Comparison of ENCODE assay signal across 9 mouse cellular contexts in the genomic region with DNA sequence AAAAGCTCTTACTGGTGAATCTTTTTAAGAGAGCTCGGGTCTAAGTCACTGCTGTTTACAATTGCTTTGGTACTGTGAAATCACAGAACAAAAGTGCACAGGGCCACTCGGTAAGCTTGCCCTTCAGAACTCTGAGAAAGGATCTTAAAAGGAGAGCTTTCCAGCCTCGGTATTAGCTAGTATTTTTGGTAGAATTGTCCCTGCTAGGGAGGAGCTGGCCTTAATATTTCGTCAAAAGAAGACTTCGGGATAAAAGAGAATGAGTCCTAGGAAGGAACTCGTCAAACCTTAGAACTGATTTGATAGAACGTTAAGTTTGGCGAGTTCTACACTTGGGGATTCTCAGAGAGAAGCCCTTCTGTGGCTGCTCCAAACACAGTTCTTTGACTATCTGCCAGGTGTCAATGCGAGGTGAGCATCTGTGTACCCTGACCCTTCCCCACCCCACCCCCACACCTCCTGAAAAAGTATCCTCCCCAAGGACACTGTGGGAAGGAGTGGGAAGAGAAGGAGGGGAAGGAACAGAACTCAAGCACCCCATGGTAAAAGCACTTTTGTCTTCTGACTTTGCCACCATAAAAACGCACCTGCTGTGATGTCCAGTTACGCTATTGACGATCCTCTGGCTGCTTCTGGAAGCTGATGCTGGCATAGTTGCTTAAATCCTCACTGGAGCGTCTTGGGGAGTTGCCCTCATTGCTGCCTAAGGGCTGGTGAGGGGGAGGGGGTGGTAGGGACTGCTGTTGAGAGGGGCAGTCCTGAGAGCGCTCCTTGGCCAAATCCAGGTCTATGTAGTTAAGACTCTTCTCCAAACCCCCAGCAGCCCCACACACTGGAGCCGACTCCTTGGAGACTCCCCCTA. TPM values are rescaled to one million over a fixed set of nuclear protein-coding genes. Genes with fewer than 3 reads are reported as not detected.
DNase-seq lines count a peak whose midpoint lies in the region; ATAC-seq and TF ChIP-seq lines count a peak whose summit lies in the region.
"Had no signal": no experiment of that assay in that cellular context is flagged by ENCODE, and none has a peak within 500 bp of the region (broad histone marks: within the 10 kb centered on the region; RNA-seq: fewer than 3 reads in every experiment).

No protein-coding gene starts in this region.

- DNase-seq in cerebellum, adult 2 months, result peak in 1 of 2 experiments; percentile 14
- DNase-seq in 3T3-L1 (ENCODE audit: low read depth, low spot score), result peak; percentile 53
- DNase-seq in urinary bladder, postnatal 36 days (ENCODE audit: low spot score in 2 of 2), result no peak

- peak overlapping the region; percentile 12; the same call in 1 of the 2 replicates for H3K27ac ChIP-seq in cerebellum, adult 2 months (ENCODE audit: insufficient read depth, low read length)
- H3K27ac ChIP-seq in forebrain, embryonic 12.5 days, result peak overlapping the region; percentile 63
- peak overlapping the region; percentile 52 for H3K27ac ChIP-seq in hindbrain, embryonic 15.5 days (replicated peaks)
- peak overlapping the region; percentile 49; the same call in 1 of the 2 replicates for H3K27ac ChIP-seq in midbrain, embryonic 13.5 days

- ATAC-seq in cerebellum, adult (ENCODE audit: insufficient number of reproducible peaks, low FRiP score, low TSS enrichment), result no peak
- no peak for ATAC-seq in forebrain, embryonic 12.5 days (ENCODE audit: low FRiP score)
- ATAC-seq in hindbrain, embryonic 15.5 days (ENCODE audit: low FRiP score, low read depth), result no peak
- ATAC-seq in midbrain, embryonic 13.5 days, result no peak
- ATAC-seq in CD4-positive, CD25-positive, alpha-beta regulatory T cell, adult 4 months, result no peak

- peaks cover 29% of the 10 kb centered on the region for H3K4me1 ChIP-seq in cerebellum, adult 2 months (ENCODE audit: control insufficient read depth, insufficient read depth, low read length)
- peaks cover 58% of the 10 kb centered on the region for H3K4me1 ChIP-seq in forebrain, embryonic 12.5 days
- H3K4me1 ChIP-seq in hindbrain, embryonic 15.5 days (replicated peaks), result peaks cover 70% of the 10 kb centered on the region
- H3K4me1 ChIP-seq in midbrain, embryonic 13.5 days (replicated peaks), result peaks cover 73% of the 10 kb centered on the region

- no peaks in the 10 kb centered on the region for H3K9me3 ChIP-seq in forebrain, embryonic 12.5 days
- no peaks in the 10 kb centered on the region for H3K9me3 ChIP-seq in hindbrain, embryonic 15.5 days
- no peaks in the 10 kb centered on the region for H3K9me3 ChIP-seq in midbrain, embryonic 13.5 days

- peaks cover 22% of the 10 kb centered on the region for H3K36me3 ChIP-seq in forebrain, embryonic 12.5 days (replicated peaks)
- H3K36me3 ChIP-seq in hindbrain, embryonic 15.5 days, result 0 out of 2 replicates have a peak, but pooled peaks cover 4% of the 10 kb centered on the region
- peaks cover 14% of the 10 kb centered on the region for H3K36me3 ChIP-seq in midbrain, embryonic 13.5 days

- TF ChIP-seq CTCF in cerebellum, adult 2 months (IDR thresholded peaks at IDR 0.05; ENCODE audit: borderline replicate concordance, insufficient read depth, low read depth, low read length), result no peak

- H3K9ac ChIP-seq in forebrain, embryonic 12.5 days, result peak overlapping the region; percentile 64
- peak overlapping the region; percentile 33 for H3K9ac ChIP-seq in hindbrain, embryonic 15.5 days
- peak overlapping the region; percentile 64 for H3K9ac ChIP-seq in midbrain, embryonic 13.5 days (replicated peaks)

- H3K4me3 ChIP-seq in cerebellum, adult 2 months (replicated peaks; ENCODE audit: insufficient read depth, low read depth, low read length), result peak overlapping the region; percentile 63
- peak overlapping the region; percentile 51 for H3K4me3 ChIP-seq in forebrain, embryonic 12.5 days (replicated peaks)
- H3K4me3 ChIP-seq in hindbrain, embryonic 15.5 days, result peak overlapping the region; percentile 83
- peak overlapping the region; percentile 44 for H3K4me3 ChIP-seq in midbrain, embryonic 13.5 days (replicated peaks)

- H3K27me3 ChIP-seq in cerebellum, adult 2 months (ENCODE audit: control insufficient read depth, insufficient read depth, low read length), result no peaks in the 10 kb centered on the region
- 0 out of 2 replicates have a peak, but pooled peaks cover 5% of the 10 kb centered on the region for H3K27me3 ChIP-seq in forebrain, embryonic 12.5 days
- no peaks in the 10 kb centered on the region for H3K27me3 ChIP-seq in hindbrain, embryonic 15.5 days
- no peaks in the 10 kb centered on the region for H3K27me3 ChIP-seq in midbrain, embryonic 13.5 days
- H3K27me3 ChIP-seq: CH12.LX had no signal

- H3K4me2 ChIP-seq in forebrain, embryonic 12.5 days, result peak overlapping the region; percentile 85
- H3K4me2 ChIP-seq in hindbrain, embryonic 15.5 days, result peak overlapping the region; percentile 91
- H3K4me2 ChIP-seq in midbrain, embryonic 13.5 days (replicated peaks), result peak overlapping the region; percentile 82

- TF ChIP-seq POLR2A in cerebellum, adult 2 months (IDR thresholded peaks at IDR 0.05; ENCODE audit: borderline replicate concordance, insufficient read depth, low read length), result no peak

- whole genome bisulfite sequencing in cerebellum, adult 2 months, result 13% methylated on average over 15 of the region's 15 CpGs
- WGBS in forebrain, embryonic 12.5 days, result 20% methylated on average over 15 of the region's 15 CpGs
- WGBS in hindbrain, embryonic 15.5 days, result 12% methylated on average over 15 of the region's 15 CpGs
- 14% methylated on average over 15 of the region's 15 CpGs for WGBS in midbrain, embryonic 13.5 days

RNA-seq across cellular contexts. Expression of a gene that starts 4.8 kb away (rescaled TPM):
- polyA plus RNA-seq in cerebellum, adult 2 months (2012; rRNA removed), result 10.5 and 10.6 TPM in 2 replicates
- 17.8 and 18.3 TPM in 2 replicates for polyA plus RNA-seq in forebrain, embryonic 12.5 days (2016; fragmentation: Nextera tagmentation; extraction: Ambion mirVana)
- polyA plus RNA-seq in hindbrain, embryonic 15.5 days (2015; fragmentation: Nextera tagmentation; extraction: Ambion mirVana), result 9.0 and 9.5 TPM in 2 replicates
- 6.6 and 7.9 TPM in 2 replicates for polyA plus RNA-seq in midbrain, embryonic 13.5 days (2015; fragmentation: Nextera tagmentation; extraction: Ambion mirVana)
- not detected for polyA plus RNA-seq in CD4-positive, CD25-positive, alpha-beta regulatory T cell, adult 4 months (2017; shearing (Covaris generic))

RNA-seq across cellular contexts. Expression of a gene that starts 29.8 kb away (rescaled TPM):
- polyA plus RNA-seq in cerebellum, adult 2 months (2012; rRNA removed), result 10.7 and 11.6 TPM in 2 replicates
- polyA plus RNA-seq in forebrain, embryonic 12.5 days (2016; fragmentation: Nextera tagmentation; extraction: Ambion mirVana), result 8.9 and 10.4 TPM in 2 replicates
- 4.0 and 4.1 TPM in 2 replicates for polyA plus RNA-seq in hindbrain, embryonic 15.5 days (2015; fragmentation: Nextera tagmentation; extraction: Ambion mirVana)
- polyA plus RNA-seq in midbrain, embryonic 13.5 days (2015; fragmentation: Nextera tagmentation; extraction: Ambion mirVana), result 4.8 and 6.2 TPM in 2 replicates
- polyA plus RNA-seq in CD4-positive, CD25-positive, alpha-beta regulatory T cell, adult 4 months (2017; shearing (Covaris generic)), result 10 to 100 TPM; 15.5 to 29.8 TPM

RNA-seq across cellular contexts. Expression of a gene that starts 53.5 kb away (rescaled TPM):
- not detected in 2 replicates for polyA plus RNA-seq in cerebellum, adult 2 months (2012; rRNA removed)
- 37.0 and 38.2 TPM in 2 replicates for polyA plus RNA-seq in forebrain, embryonic 12.5 days (2016; fragmentation: Nextera tagmentation; extraction: Ambion mirVana)
- polyA plus RNA-seq in hindbrain, embryonic 15.5 days (2015; fragmentation: Nextera tagmentation; extraction: Ambion mirVana), result 28.3 and 28.8 TPM in 2 replicates
- 20.9 and 21.0 TPM in 2 replicates for polyA plus RNA-seq in midbrain, embryonic 13.5 days (2015; fragmentation: Nextera tagmentation; extraction: Ambion mirVana)
- polyA plus RNA-seq in CD4-positive, CD25-positive, alpha-beta regulatory T cell, adult 4 months (2017; shearing (Covaris generic)), result not detected

Comparison
In these comparisons a context has a peak if more than half of its experiments do, and no peak if none do; other contexts are left out.
1. H3K27ac ChIP-seq: peak in every context shown above with its lines; median percentile 63 in forebrain, embryonic 12.5 days; 52 in hindbrain, embryonic 15.5 days; 49 in midbrain, embryonic 13.5 days; 12 in cerebellum, adult 2 months.
2. RNA of a gene that starts 53.5 kb away (polyA plus RNA-seq): 37.0 to 38.2 TPM in forebrain, embryonic 12.5 days, 28.3 to 28.8 TPM in hindbrain, embryonic 15.5 days and 20.9 to 21.0 TPM in midbrain, embryonic 13.5 days; not detected in CD4-positive, CD25-positive, alpha-beta regulatory T cell, adult 4 months and not detected in cerebellum, adult 2 months; every median in the first group is over 10 times any median in the second.
3. Peak in every context shown above with its lines, with median percentiles within 50 percentile points of each other: H3K4me3 ChIP-seq, H3K4me2 ChIP-seq and H3K9ac ChIP-seq.